Mouse (Mus musculus) activated CD4-positive, CD25-positive, alpha-beta regulatory T cell, adult 4 months (primary cell): ENCODE measurements at regions not wholly inside any gene's neighbourhood (a gene's known extent, or its start where the extent isn't known, plus 50 kb on each side); places are given as distances from the start of the nearest gene placed in this dataset.

Experiments used
- ATAC-seq: one replicate; pipeline ENCODE4 v1.8.0; 2017

DNA sequence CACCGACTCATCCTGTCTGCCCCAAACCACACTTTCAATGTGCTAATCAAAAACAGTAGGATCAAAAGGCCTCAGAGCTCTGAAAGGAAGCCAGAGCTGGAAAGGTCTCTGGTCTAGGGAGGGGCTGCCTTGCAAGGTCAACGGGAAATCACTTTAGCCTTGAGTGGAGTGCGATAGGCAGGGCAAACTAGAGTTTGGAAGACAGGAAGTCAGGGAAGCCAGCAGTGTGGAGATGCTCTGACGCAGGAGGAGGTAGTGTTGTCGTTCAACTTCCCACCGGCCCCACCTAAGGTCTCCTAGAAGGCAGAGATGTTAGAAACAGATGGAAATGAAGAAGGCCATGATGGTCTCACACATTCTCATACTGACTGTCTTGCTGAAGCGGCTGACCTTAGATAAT lies 52.0 kb upstream of the Trp53i11 start:
- no peak for ATAC-seq

DNA sequence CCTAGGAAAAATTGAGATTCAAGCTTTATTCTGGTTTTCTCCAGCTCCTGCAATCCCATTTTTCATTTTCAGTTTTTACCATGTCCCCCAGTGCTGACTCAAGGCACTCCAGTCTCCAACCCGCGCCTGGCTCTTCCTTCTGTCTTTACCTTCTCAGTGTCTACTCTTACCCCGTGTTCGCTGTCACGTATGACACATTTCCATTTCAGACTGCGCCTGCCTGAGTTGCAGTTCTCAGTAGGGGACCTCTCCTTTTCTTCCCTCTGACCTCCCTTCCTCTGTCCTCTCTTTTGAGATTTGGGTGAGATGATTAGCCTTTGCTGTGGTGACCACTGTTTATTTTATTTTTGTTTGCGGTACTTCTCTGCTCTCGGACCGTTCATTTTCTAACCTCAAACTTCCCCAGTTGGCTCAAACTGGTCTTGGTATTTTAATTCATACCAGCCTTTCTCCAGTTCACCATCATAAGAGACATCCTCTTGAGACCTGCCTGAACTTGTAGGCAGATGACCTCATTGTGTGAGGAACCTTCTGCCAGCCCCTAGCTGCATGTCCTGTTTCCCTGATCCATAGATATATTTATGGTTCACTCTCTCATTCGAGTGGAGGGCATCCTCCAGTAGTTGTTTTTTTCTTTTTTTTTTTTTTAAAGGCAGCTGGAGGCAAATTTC lies 53.9 kb upstream of the Trp53i11 start:
- ATAC-seq: no peak

DNA sequence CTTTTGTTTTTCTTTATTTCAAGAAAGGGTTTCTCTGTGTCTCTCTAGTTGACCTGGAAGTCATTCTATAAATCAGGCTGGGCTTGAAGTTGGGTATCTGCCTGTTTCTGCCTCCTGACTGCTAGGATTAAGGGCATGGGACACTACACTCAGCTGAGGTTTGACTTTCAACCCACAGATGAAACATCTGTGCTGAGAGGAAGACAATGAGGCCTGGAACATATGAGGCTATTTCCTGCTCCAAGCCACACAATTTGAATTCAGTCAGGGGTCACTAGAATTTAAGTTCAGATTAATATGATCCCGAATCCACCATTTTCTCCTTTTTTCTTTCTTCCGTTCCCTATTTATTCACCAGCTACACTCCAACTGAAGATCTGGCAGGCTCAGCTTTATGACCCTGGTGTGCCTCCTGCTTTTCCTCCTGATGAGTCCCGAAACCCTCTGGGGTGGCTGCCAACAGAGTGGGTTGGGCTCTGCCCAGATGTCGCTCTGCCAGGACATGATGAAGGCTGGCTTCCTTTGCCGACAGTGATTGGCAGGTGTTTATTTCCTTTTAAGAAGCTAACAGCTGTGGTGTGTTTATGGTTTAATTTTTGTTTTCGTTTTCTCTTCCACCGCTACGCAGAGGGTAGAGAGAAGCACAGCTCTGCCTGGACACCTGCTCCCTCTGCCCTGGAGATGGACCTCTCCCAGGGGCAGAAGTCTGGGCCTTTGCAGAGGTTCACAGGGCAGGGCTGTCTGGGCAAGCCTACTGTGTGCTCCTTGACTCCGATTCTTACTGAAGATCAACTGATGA lies 55.3 kb upstream of the Trp53i11 start:
- peak; percentile 83 for ATAC-seq

DNA sequence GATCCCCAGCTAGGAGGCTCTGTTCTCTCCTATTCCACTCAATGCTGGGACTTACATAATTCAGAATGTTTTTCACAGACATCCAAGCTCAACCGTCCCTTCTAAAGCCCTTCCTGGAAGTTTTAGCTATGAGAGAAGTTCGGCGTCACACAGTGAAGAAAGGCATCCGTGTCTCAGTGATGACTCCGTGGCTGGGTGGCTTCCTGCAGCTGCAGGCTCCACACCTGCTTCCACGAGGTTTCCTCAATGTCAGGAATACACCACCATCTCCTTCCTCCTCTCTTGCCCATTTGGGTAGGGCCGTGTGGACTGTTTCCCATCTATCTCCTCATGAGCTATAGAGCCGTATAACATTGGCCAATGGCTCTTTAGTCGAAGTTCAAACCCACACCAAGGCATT lies 56.1 kb upstream of the Trp53i11 start:
- no peak for ATAC-seq

DNA sequence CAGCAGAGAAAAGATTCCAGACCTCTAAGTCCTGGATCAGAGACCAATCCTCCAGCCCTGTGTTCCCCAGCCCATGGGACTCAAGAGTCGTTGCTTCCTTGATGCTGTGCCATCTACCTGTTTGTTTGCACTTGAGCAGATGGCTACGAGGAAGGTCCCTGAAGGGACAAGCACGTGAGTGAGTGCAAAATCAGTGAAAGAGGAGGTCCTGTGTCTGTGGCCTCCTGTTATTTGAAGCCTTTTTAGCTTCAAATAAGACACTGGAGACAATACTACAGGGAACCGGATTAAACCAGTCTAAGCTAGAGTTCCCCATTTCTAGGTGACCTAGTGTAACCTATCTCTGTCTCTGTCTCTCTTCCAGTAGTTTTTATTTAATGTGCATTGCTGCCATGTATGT lies 58.2 kb upstream of the Trp53i11 start:
- no peak for ATAC-seq

- ATAC-seq: no peak
Observed at GRCm38 (mm10) chr2:93126595-93127165, 60.7 kb upstream of the Trp53i11 start.

DNA sequence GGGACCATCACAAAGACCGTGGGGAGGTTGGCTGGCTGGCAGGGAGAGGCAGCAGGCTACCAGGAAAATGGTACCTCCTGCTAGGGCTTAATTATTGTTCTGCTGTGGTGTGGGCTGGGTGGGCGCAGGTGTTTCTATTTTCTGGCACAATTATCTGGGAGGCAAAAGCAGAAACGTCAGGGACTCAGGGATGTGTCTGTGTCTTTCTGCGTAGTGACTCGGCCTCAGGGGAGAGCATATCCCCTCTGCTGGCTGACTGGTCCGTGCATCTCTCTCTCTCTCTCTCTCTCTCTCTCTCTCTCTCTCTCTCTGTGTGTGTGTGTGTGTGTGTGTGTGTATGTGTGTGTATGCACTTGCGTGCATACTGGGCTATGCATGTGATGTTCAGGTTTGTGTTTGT lies 61.2 kb upstream of the Trp53i11 start:
- ATAC-seq: no peak

- ATAC-seq: no peak
Observed at GRCm38 (mm10) chr2:93124866-93125467, 62.4 kb upstream of the Trp53i11 start.

- ATAC-seq: no peak
Observed at GRCm38 (mm10) chr2:93123829-93124228, 63.5 kb upstream of the Trp53i11 start.

GRCm38 (mm10) chr2:93120386-93120785 lies 67.0 kb upstream of the Trp53i11 start:
- no peak for ATAC-seq

DNA sequence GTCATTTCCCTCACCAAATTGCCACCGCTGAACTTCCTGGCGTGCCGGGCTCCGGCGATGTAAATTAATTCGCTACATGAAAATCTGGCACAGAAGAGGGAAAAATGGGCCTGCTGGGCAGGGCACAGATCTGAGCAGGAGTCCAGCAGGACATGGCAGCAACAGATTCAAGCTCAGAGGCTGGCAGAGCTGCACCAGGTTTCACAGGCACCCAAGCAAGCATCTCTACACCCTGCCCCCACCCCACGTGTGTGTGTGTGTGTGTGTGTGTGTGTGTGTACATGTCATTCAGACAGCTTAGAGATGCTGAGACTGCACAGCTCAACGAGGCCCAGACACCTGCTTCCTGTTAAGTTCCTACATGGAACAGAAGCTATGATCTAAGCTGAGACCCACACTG lies 68.3 kb upstream of the Trp53i11 start:
- ATAC-seq: no peak

- no peak for ATAC-seq
Observed at GRCm38 (mm10) chr2:93115303-93115702, 69.3 kb upstream of the Prdm11 start.

- ATAC-seq: no peak
Observed at GRCm38 (mm10) chr2:93113929-93114328, 68.0 kb upstream of the Prdm11 start.

GRCm38 (mm10) chr2:93112320-93112719 lies 66.4 kb upstream of the Prdm11 start:
- no peak for ATAC-seq

DNA sequence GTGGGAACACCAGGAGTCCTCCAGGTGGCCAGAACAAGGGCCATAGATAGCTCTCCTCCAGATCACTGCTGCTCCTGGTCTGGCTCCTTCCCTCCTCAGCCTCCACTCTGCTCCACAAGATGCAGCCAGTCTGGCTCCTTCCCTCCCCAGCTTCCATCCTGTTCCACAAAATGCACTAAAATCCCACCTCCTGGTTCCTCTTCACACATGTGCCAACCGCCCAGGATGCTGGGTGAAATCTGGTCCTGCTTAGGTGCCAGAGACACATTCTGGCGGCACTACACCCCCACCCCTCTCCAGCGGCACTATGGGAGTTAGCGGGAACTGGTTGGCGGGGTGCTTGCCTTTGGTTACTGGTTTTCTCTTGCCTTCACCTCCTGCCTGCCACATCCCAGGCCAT lies 64.9 kb upstream of the Prdm11 start:
- ATAC-seq: no peak

DNA sequence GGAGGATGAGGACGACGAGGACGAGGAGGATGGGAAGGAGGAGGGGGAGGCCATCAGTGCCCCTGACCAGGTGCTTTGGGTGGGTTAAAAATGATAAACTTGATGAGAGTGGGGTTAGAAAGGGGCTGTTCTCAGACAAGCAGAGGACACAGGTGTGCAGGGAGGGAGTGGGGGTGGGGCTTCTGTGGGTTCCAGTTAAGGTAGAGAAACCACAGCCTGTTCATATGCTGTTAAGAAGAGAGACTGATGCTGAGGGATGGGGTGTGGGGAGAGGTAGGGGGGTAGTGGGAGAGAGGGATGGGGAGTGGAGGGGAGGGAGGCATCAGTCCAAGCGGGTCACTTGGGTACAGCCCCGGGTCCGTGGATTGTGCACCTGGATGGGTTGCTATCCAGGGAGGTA lies 60.6 kb upstream of the Prdm11 start:
- ATAC-seq: no peak

DNA sequence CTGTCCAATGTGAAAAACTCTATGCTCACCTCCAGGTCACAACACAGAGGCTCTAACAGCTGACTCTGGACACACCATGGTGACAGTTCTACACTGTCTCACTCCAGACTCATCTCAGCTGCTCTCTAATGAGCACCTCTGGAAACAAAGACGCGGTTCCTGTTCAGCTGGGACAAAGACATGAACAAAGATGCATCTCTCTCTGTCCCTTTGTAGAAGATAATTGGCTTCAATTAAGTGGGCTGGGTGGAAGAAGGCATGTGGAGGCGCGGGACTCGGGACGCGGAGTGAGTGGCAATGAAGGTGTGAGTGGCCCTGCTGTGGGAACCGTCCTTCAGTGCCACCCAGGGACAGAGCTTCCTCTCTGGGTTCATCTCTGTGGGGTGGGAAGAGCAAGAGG lies 56.0 kb upstream of the Prdm11 start:
- no peak for ATAC-seq

GRCm38 (mm10) chr2:93099780-93100179 lies 53.8 kb upstream of the Prdm11 start:
- ATAC-seq: no peak

GRCm38 (mm10) chr2:93097016-93097415 lies 51.0 kb upstream of the Prdm11 start:
- ATAC-seq: no peak

- no peak for ATAC-seq
Observed at GRCm38 (mm10) chr2:93096078-93096729, 50.2 kb upstream of the Prdm11 start.
